Mouse (Mus musculus) A20 (cell line): Measurements from ENCODE around the gene Trim29.

ENCODE experiments used
- DNase-seq: peaks from one replicate; pipeline ENCODE4 v3.0.0-alpha.2; 2011; ENCODE audit warnings: low read depth, low spot score

Gene Trim29

GRCm38 (mm10) chr9:43384400-43384799, 73.8 kb downstream of the Trim29 start:
- DNase-seq = no peak
